Mouse (Mus musculus): Measurements from ENCODE around the gene Snip1.

The Snip1 gene

GRCm38 (mm10) chr4:125066490-125067370 lies at the start of gene Snip1:
Snip1 (plus strand) TSS chr4:125066672.
- DNase-seq (ENCODE audit: low spot score) = peak; percentile 52

- DNase-seq (ENCODE audit: low spot score) = no peak
Measured at GRCm38 (mm10) chr4:125017431-125017830, 49.0 kb upstream of the Snip1 start.

- no peak for DNase-seq (ENCODE audit: low spot score)
Measured at GRCm38 (mm10) chr4:125020780-125021538, 45.5 kb upstream of the Snip1 start.

GRCm38 (mm10) chr4:125029891-125030614 lies 36.4 kb upstream of the Snip1 start:
- peak; percentile 65 for DNase-seq (ENCODE audit: low spot score)

GRCm38 (mm10) chr4:125034341-125034740 lies 32.1 kb upstream of the Snip1 start:
- DNase-seq (ENCODE audit: low spot score) = no peak

GRCm38 (mm10) chr4:125044454-125044853 lies 22.0 kb upstream of the Snip1 start:
- no peak for DNase-seq (ENCODE audit: low spot score)

GRCm38 (mm10) chr4:125055385-125055784 lies 11.1 kb upstream of the Snip1 start:
- DNase-seq (ENCODE audit: low spot score) = no peak

GRCm38 (mm10) chr4:125056476-125056875 lies 10.0 kb upstream of the Snip1 start:
- DNase-seq (ENCODE audit: low spot score) = no peak

- DNase-seq (ENCODE audit: low spot score) = no peak
Measured at GRCm38 (mm10) chr4:125057273-125057672, 9.2 kb upstream of the Snip1 start.

GRCm38 (mm10) chr4:125058033-125058432 lies 8.4 kb upstream of the Snip1 start:
- DNase-seq (ENCODE audit: low spot score) = no peak

- no peak for DNase-seq (ENCODE audit: low spot score)
Measured at GRCm38 (mm10) chr4:125059025-125059424, 7.4 kb upstream of the Snip1 start.

- DNase-seq (ENCODE audit: low spot score) = no peak
Measured at GRCm38 (mm10) chr4:125063829-125064228, 2.6 kb upstream of the Snip1 start.

GRCm38 (mm10) chr4:125065517-125066307 lies 760 bp upstream of the Snip1 start, which contains the start of gene Dnali1:
Dnali1 (minus strand) TSS chr4:125065703.
- no peak for DNase-seq (ENCODE audit: low spot score)

GRCm38 (mm10) chr4:125077700-125078099 lies 11.2 kb downstream of the Snip1 start:
- no peak for DNase-seq (ENCODE audit: low spot score)

GRCm38 (mm10) chr4:125078698-125079097 lies 12.2 kb downstream of the Snip1 start:
- DNase-seq (ENCODE audit: low spot score) = no peak

GRCm38 (mm10) chr4:125084403-125085345 lies 18.2 kb downstream of the Snip1 start, which contains the start of gene Meaf6:
Meaf6 (plus strand) TSS chr4:125085134.
- peak; percentile 68 for DNase-seq (ENCODE audit: low spot score)

- DNase-seq (ENCODE audit: low spot score) = no peak
Measured at GRCm38 (mm10) chr4:125085346-125085841, 18.9 kb downstream of the Snip1 start.

GRCm38 (mm10) chr4:125093031-125093430 lies 26.6 kb downstream of the Snip1 start:
- DNase-seq (ENCODE audit: low spot score) = no peak

- DNase-seq (ENCODE audit: low spot score) = no peak
Measured at GRCm38 (mm10) chr4:125096066-125096465, 29.6 kb downstream of the Snip1 start.

- DNase-seq (ENCODE audit: low spot score) = no peak
Measured at GRCm38 (mm10) chr4:125097412-125097811, 30.9 kb downstream of the Snip1 start.

All from urinary bladder, postnatal 10 days (tissue).